Mouse (Mus musculus) kidney, embryonic 15.5 days (tissue): Measurements from ENCODE around the gene Gm29797. TPM values are rescaled to one million over a fixed set of nuclear protein-coding genes. Genes with fewer than 3 reads are reported as not detected.

ENCODE experiments used
- polyA plus RNA-seq: library from polyadenylated mRNA; unstranded; fragments of >200 nt; fragmentation: Nextera tagmentation; extraction: Ambion mirVana; gene quantifications from 2 replicates; pipeline ENCODE4 v1.2.1, GENCODE M21; 2015

Gm29797 gene
- polyA plus RNA-seq, 1 experiment from 2014 or later = 0.21 TPM

Other genes with a start within 250 kb of the Gm29797 start
- gene Zbtb46, start 197.6 kb upstream of the Gm29797 start, polyA plus RNA-seq = 25.5 and 28.0 TPM in 2 replicates
- 0.30 TPM in 1 of 2 replicates, not detected in the other for gene Abhd16b, start 163.8 kb upstream of the Gm29797 start, polyA plus RNA-seq
- 162 and 169 TPM in 2 replicates for gene Tpd52l2, start 159.9 kb upstream of the Gm29797 start, polyA plus RNA-seq
- 84.4 and 88.6 TPM in 2 replicates for gene Dnajc5, start 136.5 kb upstream of the Gm29797 start, polyA plus RNA-seq
- 50.7 and 59.0 TPM in 2 replicates for gene Uckl1, start 72.1 kb upstream of the Gm29797 start, polyA plus RNA-seq
- gene Prpf6, start 65.2 kb upstream of the Gm29797 start, polyA plus RNA-seq = 67.4 and 69.5 TPM in 2 replicates
- 43.1 and 51.6 TPM in 2 replicates for gene Zfp512b, start 64.2 kb upstream of the Gm29797 start, polyA plus RNA-seq
- 24.6 and 26.3 TPM in 2 replicates for gene Samd10, start 57.8 kb upstream of the Gm29797 start, polyA plus RNA-seq
- gene Sox18, start 14.6 kb downstream of the Gm29797 start, polyA plus RNA-seq = 48.1 and 49.9 TPM in 2 replicates
- 25.6 and 25.9 TPM in 2 replicates for gene Tcea2, start 23.3 kb downstream of the Gm29797 start, polyA plus RNA-seq
- gene Rgs19, start 36.9 kb downstream of the Gm29797 start, polyA plus RNA-seq = 56.6 and 61.7 TPM in 2 replicates
- 0.22 TPM in 1 of 2 replicates, not detected in the other for gene Lkaaear1, start 41.4 kb downstream of the Gm29797 start, polyA plus RNA-seq
- 0.36 and 1.9 TPM in 2 replicates for gene Oprl1, start 58.0 kb downstream of the Gm29797 start, polyA plus RNA-seq
- gene Myt1, start 106.3 kb downstream of the Gm29797 start, polyA plus RNA-seq = 0.26 and 0.71 TPM in 2 replicates
- gene Pcmtd2, start 180.8 kb downstream of the Gm29797 start, polyA plus RNA-seq = 33.6 and 36.2 TPM in 2 replicates
- 69.0 and 73.9 TPM in 2 replicates for gene Polr3k, start 207.3 kb downstream of the Gm29797 start, polyA plus RNA-seq